Mouse (Mus musculus) gastrocnemius, adult 2 months (tissue): ENCODE results near the gene Aebp2. TPM values are rescaled to one million over a fixed set of nuclear protein-coding genes. Genes with fewer than 3 reads are reported as not detected.
"Not testable (repeated sequence)": the region's sequence is repeated elsewhere in the genome, so short reads cannot be mapped to it uniquely, and the experiment has no call there.

Experiments
- DNase-seq: peaks from one replicate; pipeline ENCODE4 v3.0.0; 2022
- H3K27ac ChIP-seq: fragments of 200-600 bp; 2 replicates; pipeline ENCODE4 v1.8.1; 2022; ENCODE audit warnings: mild to moderate bottlenecking
- H3K4me3 ChIP-seq: fragments of 200-600 bp; 2 replicates; pipeline ENCODE4 v1.8.1; 2022; ENCODE audit warnings: mild to moderate bottlenecking, moderate library complexity
- CTCF ChIP-seq: fragments of 200-600 bp; IDR thresholded peaks from 2 replicates; pipeline ENCODE4 v1.8.1; 2022; ENCODE audit warnings: antibody characterized with exemption, mild to moderate bottlenecking, moderate library complexity
- intact Hi-C: fragments of 180-260 bp; cut with DNase I; formaldehyde crosslinking; loops from one replicate; pipeline ENCODE4 v1.15.1; 2025
- long read RNA-seq, 2 experiments: library from polyadenylated mRNA; stranded (forward); transcript quantifications; one replicate each; pipeline ENCODE4 v2.0.0; 2021
- total RNA-seq, 2 experiments: library from RNA; stranded (reverse); gene quantifications; 2 replicates each; pipeline ENCODE4 v1.2.3; 2021

The Aebp2 gene
- total RNA-seq: 10 to 100 TPM; 32.2 to 32.9 TPM
- long read RNA-seq, experiment 1, transcript Aebp2-202 (8 exons, 3,727 nt): major isoform, 10 of 31 reads
- long read RNA-seq, experiment 1, partial matches to known transcripts: 0 of 31 reads
- long read RNA-seq, experiment 1, other reads (novel, unspliced or antisense): 20 of 31 reads
- long read RNA-seq, experiment 2, transcript Aebp2-202 (8 exons, 3,727 nt): major isoform, 13 of 75 reads
- long read RNA-seq, experiment 2, partial matches to known transcripts: 2 of 75 reads
- long read RNA-seq, experiment 2, other reads (novel, unspliced or antisense): 59 of 75 reads

- Histone ChIP-seq H3K4me3 (peak within 1 kb of the TSS; percentile 93), H3K27ac (peak within 1 kb of the TSS; percentile 95)
- intact Hi-C loops: no loop called here
- no peak for DNase-seq
- no peak for TF ChIP-seq CTCF
These were observed at the start of gene Aebp2 for GRCm38 (mm10) chr6:140622391-140623225. Gene Aebp2 (plus strand): TSS chr6:140622663.

- no peak for DNase-seq
- no peak overlapping the region for H3K27ac ChIP-seq
- no peak overlapping the region for H3K4me3 ChIP-seq
- no peak for TF ChIP-seq CTCF
- intact Hi-C loops: loop anchor here (10.0 kb wide), 1 partner anchor 140 kb away; no protein-coding TSS in a partner anchor
These were observed 47.5 kb upstream of the Aebp2 start for GRCm38 (mm10) chr6:140574943-140575342.

GRCm38 (mm10) chr6:140576133-140576532, 46.3 kb upstream of the Aebp2 start:
- DNase-seq: no peak
- TF ChIP-seq CTCF: no peak
- intact Hi-C loops: loop anchor here (10.0 kb wide), 1 partner anchor 139 kb away; no protein-coding TSS in a partner anchor
- Histone ChIP-seq H3K27ac (no peak overlapping the region), H3K4me3 (no peak overlapping the region)

GRCm38 (mm10) chr6:140576961-140577821, 45.3 kb upstream of the Aebp2 start:
- H3K27ac ChIP-seq: no peak overlapping the region
- no peak overlapping the region for H3K4me3 ChIP-seq
- DNase-seq: no peak
- intact Hi-C loops: loop anchor here (10.0 kb wide), 1 partner anchor 138 kb away; no protein-coding TSS in a partner anchor
- peak; percentile 44 for TF ChIP-seq CTCF

- H3K4me3 ChIP-seq: no peak overlapping the region
- intact Hi-C loops: loop anchor here (10.0 kb wide), 1 partner anchor 137 kb away; no protein-coding TSS in a partner anchor
- no peak for TF ChIP-seq CTCF
- no peak overlapping the region for H3K27ac ChIP-seq
- no peak for DNase-seq
These were observed 44.7 kb upstream of the Aebp2 start for GRCm38 (mm10) chr6:140577822-140578170.

GRCm38 (mm10) chr6:140578985-140579384, 43.5 kb upstream of the Aebp2 start:
- intact Hi-C loops: loop anchor here (10.0 kb wide), 1 partner anchor 136 kb away; no protein-coding TSS in a partner anchor

GRCm38 (mm10) chr6:140580170-140580569, 42.3 kb upstream of the Aebp2 start:
- Histone ChIP-seq H3K4me3 (no peak overlapping the region), H3K27ac (no peak overlapping the region)
- intact Hi-C loops: no loop called here
- no peak for DNase-seq
- TF ChIP-seq CTCF: no peak

More at GRCm38 (mm10) chr6:140578985-140579384, 43.5 kb upstream of the Aebp2 start:
- H3K27ac ChIP-seq, H3K4me3 ChIP-seq, DNase-seq: not testable (repeated sequence)

- Histone ChIP-seq H3K27ac (no peak overlapping the region), H3K4me3 (no peak overlapping the region)
- no peak for TF ChIP-seq CTCF
- intact Hi-C loops: no loop called here
- no peak for DNase-seq
These were observed 35.7 kb upstream of the Aebp2 start for GRCm38 (mm10) chr6:140586714-140587259.

GRCm38 (mm10) chr6:140591331-140591730, 31.1 kb upstream of the Aebp2 start:
- intact Hi-C loops: no loop called here
- Histone ChIP-seq H3K27ac (no peak overlapping the region), H3K4me3 (no peak overlapping the region)
- peak; percentile 60 for DNase-seq
- TF ChIP-seq CTCF: no peak

GRCm38 (mm10) chr6:140592713-140593112, 29.8 kb upstream of the Aebp2 start:
- Histone ChIP-seq H3K4me3 (no peak overlapping the region), H3K27ac (no peak overlapping the region)
- DNase-seq: no peak
- intact Hi-C loops: no loop called here
- TF ChIP-seq CTCF: no peak

GRCm38 (mm10) chr6:140593420-140594170, 28.9 kb upstream of the Aebp2 start:
- intact Hi-C loops: no loop called here
- Histone ChIP-seq H3K4me3 (no peak overlapping the region), H3K27ac (peak overlapping the region; percentile 63)
- TF ChIP-seq CTCF: no peak
- DNase-seq: peak; percentile 80

GRCm38 (mm10) chr6:140595551-140595950, 26.9 kb upstream of the Aebp2 start:
- H3K4me3 ChIP-seq, intact Hi-C loops, DNase-seq: not testable (repeated sequence)

More at GRCm38 (mm10) chr6:140595551-140595950, 26.9 kb upstream of the Aebp2 start:
- H3K27ac ChIP-seq: not testable (repeated sequence)
